Mouse (Mus musculus): ENCODE measurements around the gene Ccdc141.
"Not testable (repeated sequence)": the region's sequence is repeated elsewhere in the genome, so short reads cannot be mapped to it uniquely, and the experiment has no call there.

Ccdc141 gene

DNA sequence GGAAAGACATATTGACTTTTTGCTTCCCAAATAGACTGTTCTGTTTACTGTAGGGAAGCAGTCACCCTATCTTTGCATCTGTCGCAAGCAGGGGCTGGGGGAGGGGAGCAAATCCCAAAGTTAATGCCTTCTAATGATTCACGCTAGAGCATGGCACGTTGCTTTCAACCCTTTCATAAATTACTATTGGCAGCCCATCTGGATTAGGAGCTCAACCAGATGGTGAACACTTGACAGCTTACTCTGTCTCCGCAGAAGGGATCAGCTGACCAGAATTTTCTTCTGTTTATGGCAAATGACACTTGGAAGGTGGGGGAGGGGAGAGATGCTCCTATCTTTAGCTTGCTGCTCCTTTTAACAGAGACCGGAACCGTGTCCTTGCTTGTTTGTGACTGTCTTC, 105.1 kb downstream of the Ccdc141 start:
- no peak for DNase-seq (ENCODE audit: low read depth, low spot score)

DNA sequence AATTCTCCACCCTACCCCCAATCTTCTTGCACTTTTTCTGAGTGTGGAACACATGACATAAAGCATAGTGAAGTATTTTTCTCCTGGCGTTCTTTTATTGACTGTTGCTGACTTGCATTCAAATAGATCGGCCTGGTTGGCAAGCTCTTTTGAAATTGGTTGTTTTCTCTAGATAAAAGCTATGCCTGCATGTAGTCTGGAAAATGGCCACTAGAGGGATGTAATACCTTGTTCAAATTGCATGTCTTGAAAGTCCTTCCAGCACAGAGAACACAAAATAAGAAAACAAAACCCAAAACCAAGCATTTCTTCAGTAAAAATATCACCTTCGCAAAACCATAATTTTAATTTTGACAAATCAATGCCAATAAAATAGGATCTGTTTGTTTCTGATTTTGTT, 108.6 kb downstream of the Ccdc141 start:
- peak; percentile 70 for DNase-seq (ENCODE audit: low read depth, low spot score)

DNA sequence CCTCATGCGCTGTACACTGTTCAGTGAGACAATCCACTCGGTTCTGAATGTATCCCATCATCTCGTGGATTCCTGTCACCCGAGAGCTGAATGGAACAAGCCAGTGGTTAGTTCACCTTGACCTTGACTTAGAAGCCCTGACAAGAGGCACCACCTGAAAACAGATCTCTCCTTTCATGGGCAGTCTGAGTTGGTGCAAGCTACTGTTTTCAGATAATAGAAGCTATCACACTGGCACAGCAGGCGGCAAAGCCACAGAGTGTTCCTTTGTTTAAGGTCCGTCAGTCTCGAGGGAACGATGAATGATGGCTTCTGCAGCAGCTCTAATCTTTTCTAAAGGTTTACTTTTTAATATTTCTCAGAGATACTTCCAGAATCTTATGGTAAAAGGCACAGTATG, 110.8 kb downstream of the Ccdc141 start:
- peak; percentile 86 for DNase-seq (ENCODE audit: low read depth, low spot score)

DNA sequence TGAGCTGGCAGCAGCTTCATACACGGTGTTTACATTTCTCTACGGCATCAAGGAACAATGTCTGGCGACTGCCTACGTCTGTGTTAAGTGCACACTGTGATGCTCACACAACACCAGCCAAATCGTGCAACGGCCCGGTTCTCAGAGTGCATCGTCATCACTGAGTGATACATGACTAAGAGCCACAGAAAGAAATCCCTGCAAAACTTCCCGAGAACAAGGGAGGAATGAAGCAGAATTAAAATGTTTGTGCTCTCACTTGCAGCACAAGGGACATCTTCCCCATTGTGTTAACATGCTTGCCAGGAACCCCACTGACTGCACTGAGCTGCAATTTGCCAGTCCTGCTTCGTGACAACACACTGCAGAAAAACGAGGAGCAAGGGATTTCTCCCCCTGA, 114.1 kb downstream of the Ccdc141 start:
- DNase-seq (ENCODE audit: low read depth, low spot score), result no peak

DNA sequence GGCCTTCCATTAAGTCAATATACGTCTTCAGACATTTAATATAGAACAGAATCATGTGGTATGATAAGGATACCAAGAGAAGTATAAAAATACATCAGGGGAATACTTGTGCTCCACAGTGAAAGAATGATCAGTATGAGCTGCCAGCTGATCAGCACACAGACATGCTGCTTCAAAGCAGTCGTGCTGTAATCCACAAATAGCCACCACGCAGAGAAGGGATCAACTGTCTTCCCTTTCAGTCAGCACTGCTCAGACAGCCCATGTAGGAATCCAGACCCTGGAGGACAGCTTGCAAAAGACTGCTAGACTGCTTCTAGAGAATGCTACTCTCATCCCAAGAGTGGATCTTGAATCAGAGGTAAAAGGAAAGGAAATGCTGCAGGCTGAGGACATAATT, 127.5 kb downstream of the Ccdc141 start:
- no peak for DNase-seq (ENCODE audit: low read depth, low spot score)

DNA sequence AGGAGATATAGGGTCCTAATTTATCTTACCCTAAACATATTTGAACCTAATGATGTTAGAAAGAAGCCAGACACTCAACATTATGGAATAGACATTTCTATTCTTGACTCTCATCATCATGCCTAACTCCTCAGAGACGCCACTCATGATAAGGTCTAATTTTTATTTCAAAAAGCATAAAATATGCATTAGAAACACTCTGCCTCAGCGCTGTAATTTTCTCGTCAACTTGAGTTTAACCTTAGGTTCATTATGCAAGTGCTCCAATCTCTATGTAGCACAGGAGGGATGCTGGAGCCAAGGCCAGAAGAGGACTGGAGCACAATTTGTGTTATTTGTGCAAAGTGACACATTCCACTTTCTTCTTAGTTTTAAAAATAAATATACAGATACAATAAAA, 130.8 kb downstream of the Ccdc141 start:
- no peak for DNase-seq (ENCODE audit: low read depth, low spot score)

DNA sequence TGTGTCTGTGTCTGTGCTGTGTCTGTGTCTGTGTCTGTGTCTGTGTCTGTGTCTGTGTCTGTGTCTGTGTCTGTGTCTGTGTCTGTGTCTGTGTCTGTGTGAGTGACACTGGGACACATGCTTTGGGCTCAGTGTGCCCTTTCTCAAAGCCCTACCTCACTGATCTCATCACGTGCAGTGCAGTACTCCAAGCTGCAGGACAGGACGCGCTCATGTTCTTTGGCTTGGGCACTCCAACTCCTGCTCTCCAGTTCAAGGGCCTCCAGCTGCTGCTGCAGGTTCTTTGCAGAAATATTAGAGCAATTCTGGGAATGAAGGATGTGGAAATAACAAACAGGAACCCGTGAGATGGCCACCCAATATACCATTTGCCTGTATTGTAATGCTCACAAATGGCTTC, 131.2 kb downstream of the Ccdc141 start:
- DNase-seq (ENCODE audit: low read depth, low spot score), result no peak

DNA sequence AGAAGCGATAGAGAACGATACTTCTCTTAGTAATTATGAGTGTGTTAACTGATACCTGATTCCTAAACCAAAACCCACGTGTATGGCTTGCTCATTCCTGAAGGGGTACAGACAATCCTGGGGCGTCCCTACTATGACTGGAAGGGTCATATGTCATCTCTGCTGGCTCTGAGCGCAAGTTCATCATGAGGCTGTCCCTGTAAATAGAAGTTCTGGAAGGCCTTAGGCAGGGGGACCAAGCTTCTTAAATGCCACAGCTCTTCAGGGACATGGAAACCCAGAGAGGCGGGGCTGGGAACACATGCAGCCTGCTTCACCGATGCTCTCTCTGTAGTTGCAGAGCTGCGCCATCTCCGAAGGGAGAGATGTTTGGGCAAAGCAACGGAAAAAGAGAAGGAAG, 133.2 kb downstream of the Ccdc141 start:
- no peak for DNase-seq (ENCODE audit: low read depth, low spot score)

DNA sequence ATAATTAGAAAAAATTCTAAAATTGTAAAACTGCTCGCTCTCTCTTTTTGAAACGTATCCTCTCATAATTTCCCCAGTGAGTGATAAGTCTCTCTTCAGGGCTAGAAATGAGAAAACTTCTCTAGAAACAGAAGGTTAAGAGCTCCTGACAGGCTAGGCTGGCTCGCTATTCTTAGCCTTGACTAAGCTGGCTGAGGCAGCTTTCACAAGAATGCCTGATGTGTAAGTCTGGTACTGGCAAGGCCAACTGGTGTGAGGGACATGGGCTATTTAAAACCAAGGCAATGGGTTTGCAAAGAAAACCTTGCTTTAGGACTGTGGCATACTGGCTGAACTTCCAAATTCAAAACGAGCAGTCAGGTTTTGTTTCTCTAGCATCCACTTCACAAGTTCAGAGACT, 136.3 kb downstream of the Ccdc141 start:
- no peak for DNase-seq (ENCODE audit: low read depth, low spot score)

DNA sequence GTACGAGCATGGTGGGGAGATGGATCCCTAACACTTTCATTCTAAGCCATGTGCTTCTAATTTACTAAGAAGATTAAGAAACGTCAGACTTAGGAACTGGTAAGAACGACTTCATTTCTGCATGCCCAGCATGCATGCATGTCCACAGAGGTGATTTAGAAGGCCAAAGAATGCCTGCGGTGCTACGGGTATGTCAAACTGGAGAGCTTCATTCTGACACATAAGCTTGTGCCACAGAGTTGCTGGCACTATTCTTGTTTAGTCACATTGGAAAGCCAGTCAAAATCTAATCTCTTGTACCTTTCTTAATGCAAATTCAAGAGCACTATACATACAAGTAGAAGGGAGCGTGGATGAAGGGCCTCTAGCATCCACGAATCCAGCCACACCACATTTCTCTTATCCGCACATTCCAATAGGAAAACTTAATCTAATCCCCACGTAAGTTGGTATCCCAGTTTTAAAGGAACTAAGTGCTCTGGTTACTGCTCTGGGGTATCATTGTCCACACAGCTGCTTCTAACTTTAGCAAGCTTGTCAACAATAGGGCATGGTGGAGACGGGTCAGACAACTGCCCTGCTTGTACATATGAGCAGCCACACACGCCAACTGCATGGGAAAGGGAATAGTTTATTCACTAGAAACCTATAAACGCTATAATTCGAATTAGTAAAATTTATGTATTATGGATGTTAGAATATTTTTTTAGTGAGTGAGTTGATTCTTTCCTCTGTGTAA, 136.9 kb downstream of the Ccdc141 start:
- DNase-seq (ENCODE audit: low read depth, low spot score), result no peak

DNA sequence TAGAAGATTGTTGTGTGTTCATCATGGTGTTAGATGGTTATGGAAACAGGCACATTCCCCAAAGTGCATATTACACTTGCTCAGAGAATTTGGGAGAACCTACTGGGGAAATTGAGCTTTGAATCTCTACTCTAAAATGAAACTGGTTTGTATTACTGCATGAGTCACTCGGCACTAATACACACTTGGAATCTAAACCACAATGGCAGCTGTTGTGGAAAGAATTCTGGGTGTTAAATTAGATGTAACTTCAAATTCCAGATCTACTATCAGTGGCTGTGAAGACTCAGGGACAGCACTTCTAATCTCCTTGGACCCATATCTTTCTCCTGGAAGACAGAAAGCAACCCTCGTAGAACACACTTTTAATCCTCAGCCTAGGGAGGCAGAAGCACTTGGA, 149.8 kb downstream of the Ccdc141 start:
- no peak for DNase-seq (ENCODE audit: low read depth, low spot score)

DNA sequence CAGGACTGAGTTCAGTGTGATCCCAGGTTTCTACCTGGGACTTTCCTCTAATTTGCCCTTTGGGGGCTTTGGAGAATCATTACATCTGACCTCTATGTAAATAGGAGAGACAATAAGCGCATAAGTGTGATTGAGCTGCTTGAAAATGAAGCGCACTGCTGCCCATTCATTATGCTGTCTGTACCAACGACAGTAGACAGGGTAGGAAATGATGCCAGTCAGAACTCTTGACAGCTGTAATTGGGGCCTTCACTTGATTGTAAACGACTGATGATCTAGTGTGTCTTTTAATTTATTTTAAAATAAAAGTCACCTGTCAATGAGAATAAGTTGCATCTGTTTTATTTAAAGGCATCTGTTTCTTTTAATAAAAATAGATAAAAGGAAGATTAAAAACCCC, 152.7 kb downstream of the Ccdc141 start:
- DNase-seq (ENCODE audit: low read depth, low spot score), result no peak

DNA sequence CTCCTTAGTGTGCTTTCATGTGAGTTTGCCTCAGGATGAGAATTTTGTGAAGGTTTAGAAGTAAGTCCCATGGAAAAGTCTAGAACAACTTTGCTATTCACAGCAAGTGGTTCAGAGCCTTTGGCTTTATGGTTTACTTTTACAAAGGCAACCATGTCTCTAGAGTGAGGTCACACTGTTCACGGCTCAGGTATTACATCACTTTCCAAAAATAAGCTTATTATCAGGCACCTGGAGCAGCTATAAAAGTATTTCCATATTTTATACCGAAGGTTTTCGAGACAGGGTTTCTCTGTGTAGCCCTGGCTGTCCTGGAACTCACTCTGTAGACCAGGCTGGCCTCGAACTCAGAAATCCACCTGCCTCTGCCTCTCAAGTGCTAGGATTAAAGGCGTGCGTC, 157.0 kb downstream of the Ccdc141 start:
- not testable (repeated sequence) for DNase-seq (ENCODE audit: low read depth, low spot score)

DNA sequence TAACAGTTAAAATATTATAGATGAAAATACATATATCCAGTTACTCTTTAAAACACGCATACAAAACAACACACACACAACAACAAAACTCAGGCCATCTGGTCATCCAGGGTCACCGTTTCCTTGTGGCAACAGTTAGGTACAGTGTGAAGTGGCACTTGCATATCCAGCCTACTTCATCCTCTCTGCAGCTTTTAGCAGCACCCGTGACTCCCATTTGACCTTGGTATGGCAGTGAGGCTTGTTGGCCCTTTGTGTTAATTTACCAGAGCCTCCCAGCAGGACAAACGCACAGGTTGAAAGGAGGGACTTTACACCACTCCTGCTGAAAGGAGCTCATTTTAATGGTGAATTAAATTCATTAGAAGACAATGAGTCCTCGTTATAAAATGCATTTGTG, 158.5 kb downstream of the Ccdc141 start:
- peak; percentile 57 for DNase-seq (ENCODE audit: low read depth, low spot score)

DNA sequence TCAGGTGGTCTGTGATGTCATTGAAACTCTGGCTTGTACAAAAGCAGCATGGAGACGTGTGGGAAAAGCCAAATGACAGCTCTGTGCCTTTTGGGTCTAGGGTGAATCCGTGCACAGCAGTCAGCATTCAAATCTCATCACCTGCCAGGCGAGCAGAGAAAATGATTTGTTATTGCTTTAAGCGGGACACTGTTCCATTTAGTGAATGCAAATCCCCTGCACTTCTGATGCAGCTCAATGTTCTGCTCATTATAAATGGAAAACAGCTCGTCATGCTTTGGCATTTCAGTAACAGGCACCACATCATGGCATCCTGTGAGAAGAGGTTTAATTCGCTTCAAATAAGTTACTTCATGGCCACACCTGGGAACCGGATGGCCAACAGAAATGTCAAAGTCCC, 163.4 kb downstream of the Ccdc141 start:
- no peak for DNase-seq (ENCODE audit: low read depth, low spot score)

DNA sequence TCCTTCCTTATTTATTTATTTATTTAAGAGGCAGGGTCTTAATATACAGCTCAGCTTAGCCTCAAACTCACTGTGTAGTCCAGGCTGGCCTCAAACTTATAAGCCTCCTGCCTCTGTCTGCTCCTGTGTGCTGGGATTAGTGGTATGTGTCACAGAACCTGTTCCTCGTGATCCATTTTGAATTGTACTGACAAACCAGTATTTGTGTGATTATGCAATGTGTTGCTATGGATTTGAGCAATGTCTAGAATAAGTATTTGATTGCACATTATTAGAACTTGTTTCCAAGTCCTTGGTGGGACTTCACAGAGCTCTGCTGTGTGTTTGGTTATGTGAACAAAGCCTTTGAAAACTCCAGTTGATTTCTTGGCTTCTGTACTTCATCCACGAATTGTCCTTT, 167.3 kb downstream of the Ccdc141 start:
- DNase-seq (ENCODE audit: low read depth, low spot score), result no peak

DNA sequence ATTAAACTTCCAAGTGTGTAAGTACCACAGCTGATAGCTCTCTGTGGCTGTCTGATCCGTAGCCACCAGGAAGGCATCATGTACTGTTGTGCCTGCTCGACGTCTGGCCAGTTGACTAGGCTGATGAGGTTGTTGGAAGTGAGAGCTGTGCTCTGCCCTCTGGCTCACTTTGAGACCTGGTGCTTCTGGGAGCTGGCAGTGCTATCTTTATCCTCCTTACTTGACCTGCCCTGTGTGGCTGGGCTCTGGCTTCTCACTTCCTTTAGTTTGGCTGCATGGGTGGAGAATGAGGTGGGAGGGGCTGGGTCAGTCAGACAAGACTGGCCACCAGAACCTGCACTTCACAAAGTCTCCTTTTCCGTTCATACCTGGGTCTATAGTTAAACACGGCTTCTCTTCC, 172.1 kb downstream of the Ccdc141 start:
- no peak for DNase-seq (ENCODE audit: low read depth, low spot score)

DNA sequence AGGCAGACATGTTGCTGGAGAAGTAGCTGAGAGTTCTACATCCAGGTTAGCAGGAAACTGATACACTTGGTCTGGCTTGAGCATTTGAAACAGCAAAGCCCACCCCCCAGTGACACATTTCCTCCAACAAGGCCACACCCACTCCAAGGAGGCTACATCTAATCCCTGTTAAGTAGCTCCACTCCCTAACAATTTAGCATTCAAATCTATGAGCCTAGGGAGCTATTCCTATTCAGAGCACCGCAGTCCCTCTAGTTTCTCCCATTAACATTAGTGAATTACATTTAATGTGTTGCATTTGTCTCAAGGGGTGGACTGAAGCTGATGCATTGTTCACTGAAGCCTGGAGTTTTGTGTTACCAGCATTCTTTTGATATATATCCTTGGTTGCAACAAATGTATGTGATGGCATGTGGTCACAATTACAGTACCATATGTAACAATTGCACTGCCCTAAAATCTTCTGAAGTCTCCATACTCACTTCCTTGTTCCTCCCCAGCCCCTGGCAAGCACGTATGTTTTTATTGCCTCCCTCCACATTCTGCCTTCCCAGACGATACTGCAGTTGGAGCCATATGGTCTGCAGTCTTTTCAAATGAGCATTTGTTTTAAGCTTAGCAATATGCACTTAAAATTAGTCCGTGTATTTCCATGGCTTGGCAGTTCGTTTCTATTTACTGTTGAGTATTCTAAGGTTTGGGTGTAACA, 177.8 kb downstream of the Ccdc141 start:
- peak; percentile 43 for DNase-seq (ENCODE audit: low read depth, low spot score)

DNA sequence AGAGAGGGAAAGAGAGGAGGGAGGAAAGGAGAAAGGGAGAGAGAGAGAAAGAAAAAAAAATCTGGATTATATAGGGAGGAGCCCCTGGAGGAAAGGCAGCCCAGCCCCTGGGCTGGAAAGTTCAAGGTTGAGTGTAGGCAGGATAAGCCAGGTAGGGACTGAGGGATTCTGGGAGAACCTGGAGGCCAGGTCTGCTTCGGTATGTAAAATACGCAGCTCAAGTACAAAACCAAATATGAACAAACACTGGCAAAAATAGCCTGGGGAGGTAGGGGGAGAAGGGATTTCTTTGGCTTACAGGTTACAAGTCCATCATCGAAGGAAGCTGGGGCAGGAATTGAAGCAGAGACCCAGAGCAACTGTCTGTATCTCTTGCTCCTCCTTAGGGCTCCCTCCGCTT, 183.1 kb downstream of the Ccdc141 start:
- no peak for DNase-seq (ENCODE audit: low read depth, low spot score)

DNA sequence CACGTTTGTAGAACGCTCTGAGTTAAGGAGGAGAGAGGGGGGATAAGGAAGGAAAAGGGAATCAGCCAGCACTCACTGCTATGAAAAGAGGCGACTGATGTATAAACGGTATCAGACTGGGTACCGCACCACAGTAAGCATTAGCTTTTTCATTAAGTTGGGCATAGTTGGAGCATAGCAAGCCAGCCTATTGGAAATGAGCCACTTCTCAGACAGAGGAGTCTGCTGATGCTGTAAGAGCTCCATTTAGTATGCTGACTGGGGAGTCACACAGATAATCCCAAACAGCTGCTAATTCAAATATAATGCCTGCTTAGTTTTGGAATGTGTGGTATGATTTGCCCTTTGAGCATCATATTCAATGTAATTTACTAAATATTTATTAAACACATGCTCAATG, 186.1 kb downstream of the Ccdc141 start:
- DNase-seq (ENCODE audit: low read depth, low spot score), result no peak

DNA sequence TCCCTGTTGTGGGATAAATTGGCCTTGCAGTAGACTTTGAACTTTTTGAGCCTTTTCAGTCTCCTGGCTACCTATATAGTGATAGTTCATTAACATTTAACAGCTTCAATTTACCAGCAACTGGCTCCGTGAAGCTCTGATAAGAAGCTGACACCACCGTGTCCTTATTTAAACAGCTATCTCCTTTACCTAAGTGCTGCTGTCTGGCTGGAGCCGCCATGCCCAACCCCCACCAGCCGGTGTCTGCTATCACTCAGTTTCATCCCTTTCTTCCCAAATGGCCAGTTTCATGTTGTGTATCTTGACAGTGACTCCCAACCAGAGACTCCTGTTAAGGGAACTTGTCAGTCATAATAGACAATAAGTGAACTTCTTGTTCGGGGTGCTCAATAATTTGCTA, 186.8 kb downstream of the Ccdc141 start:
- no peak for DNase-seq (ENCODE audit: low read depth, low spot score)

DNA sequence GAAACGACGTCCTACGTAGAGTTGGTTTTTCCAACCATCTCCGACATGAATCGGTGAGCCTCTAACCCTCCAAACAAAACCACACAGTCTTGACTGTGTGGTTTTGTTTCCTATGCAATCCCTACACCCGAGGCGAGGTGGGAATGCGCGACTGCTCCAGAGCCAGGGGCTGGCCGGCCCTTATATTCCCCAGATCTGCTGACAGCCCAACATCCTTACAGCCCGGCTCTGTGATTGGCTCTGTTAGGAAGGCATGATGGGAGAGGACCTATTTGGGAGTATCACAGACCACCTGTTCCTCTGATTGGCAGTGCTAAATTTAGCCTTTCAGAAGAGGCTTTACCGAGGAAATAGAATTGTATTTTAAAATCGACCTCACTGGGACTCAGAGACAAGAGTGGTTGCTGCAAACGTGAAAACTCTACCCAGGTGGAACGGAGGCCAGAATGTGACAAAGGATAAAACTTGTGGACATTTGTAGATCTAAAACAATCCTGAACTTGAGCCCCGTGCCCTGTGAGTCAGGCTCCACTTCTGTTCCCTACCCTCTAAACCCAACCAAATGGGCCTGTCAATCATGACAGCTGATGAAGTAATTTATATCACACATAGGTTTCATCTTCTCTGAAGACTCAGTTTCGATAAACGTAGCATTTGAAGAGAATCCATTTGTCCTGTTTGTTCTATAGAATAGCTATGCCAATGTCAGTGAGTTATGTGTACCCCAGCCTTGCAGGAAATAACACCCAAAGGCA, 187.9 kb downstream of the Ccdc141 start, which contains the start of gene Ttn:
Ttn (minus strand) TSS at position 157 of the 755 bp plus-strand sequence.
- DNase-seq (ENCODE audit: low read depth, low spot score), result no peak

DNA sequence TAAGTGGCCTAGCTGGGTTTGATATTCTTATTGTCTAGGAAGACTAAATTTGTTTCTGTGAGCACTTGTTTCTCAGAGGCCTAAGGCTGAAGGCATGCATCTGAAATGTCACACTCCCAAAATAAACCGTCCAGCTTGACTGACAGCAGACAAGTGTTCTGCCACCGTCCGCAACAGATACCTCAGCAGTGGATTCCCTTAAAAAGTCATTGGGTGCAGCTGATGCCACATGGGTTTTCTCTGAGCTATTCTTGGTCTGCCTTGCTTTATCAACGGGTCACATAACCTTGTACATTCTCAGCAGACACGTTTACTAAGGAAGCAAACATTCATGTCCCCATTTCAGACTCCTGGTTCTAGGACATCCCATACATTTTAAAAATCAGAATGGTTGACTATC, 188.7 kb downstream of the Ccdc141 start:
- DNase-seq (ENCODE audit: low read depth, low spot score), result no peak
